Mouse (Mus musculus) G1E (cell line): ENCODE data around the gene Slc37a2. TPM values are rescaled to one million over a fixed set of nuclear protein-coding genes. Genes with fewer than 3 reads are reported as not detected.

Experiments used
- ATAC-seq: 2 replicates; pipeline ENCODE4 v1.8.0; 2016; ENCODE audit warnings: mild to moderate bottlenecking; ENCODE audit not compliant: insufficient number of reproducible peaks, poor library complexity, low FRiP score, severe bottlenecking; ENCODE audit errors: extremely low read depth
- DNase-seq: peaks from one replicate; pipeline ENCODE4 v3.0.0; 2012; ENCODE audit warnings: low spot score
- H3K27me3 ChIP-seq: 2 replicates; pipeline ENCODE4 v1.6.1; 2012; ENCODE audit warnings: mild to moderate bottlenecking, low read length, inconsistent platforms; ENCODE audit not compliant: insufficient read depth
- H3K36me3 ChIP-seq: replicated peaks from 2 replicates; pipeline ENCODE3; 2012; ENCODE audit warnings: mild to moderate bottlenecking, inconsistent platforms
- H3K4me1 ChIP-seq: 2 replicates; pipeline ENCODE4 v1.6.1; 2012; ENCODE audit warnings: low read depth, low read length, inconsistent platforms, mixed read lengths; ENCODE audit not compliant: insufficient read depth
- H3K4me3 ChIP-seq: 2 replicates; pipeline ENCODE4 v1.5.1; 2012; ENCODE audit warnings: low read depth, mild to moderate bottlenecking, inconsistent platforms, low read length, moderate library complexity, mixed read lengths
- H3K9me3 ChIP-seq: replicated peaks from 2 replicates; pipeline ENCODE4 v1.6.1; 2012; ENCODE audit warnings: inconsistent platforms
- CTCF ChIP-seq: IDR thresholded peaks from 2 replicates; pipeline ENCODE4 v1.5.1; 2012; ENCODE audit warnings: low read depth, low read length, inconsistent platforms, mixed read lengths
- GATA1 ChIP-seq: IDR thresholded peaks from 2 replicates; pipeline ENCODE4 v1.6.1; 2012; ENCODE audit warnings: borderline replicate concordance, low read length, inconsistent platforms, mixed read lengths
- GATA2 ChIP-seq: IDR thresholded peaks from 2 replicates; pipeline ENCODE4 v1.6.1; 2012; ENCODE audit warnings: low read depth, low read length, inconsistent platforms, borderline replicate concordance
- POLR2AphosphoS5 ChIP-seq: IDR thresholded peaks from 2 replicates; pipeline ENCODE4 v1.6.1; 2012; ENCODE audit warnings: low read depth, low read length, inconsistent platforms; ENCODE audit not compliant: insufficient replicate concordance
- TAL1 ChIP-seq: conservative IDR thresholded peaks from 2 replicates; pipeline ENCODE4 v1.6.1; 2012; ENCODE audit warnings: low read depth, low read length, inconsistent platforms, mixed read lengths
- polyA plus RNA-seq: library from polyadenylated mRNA; stranded (reverse); fragments of >175 nt; gene quantifications from 2 replicates; pipeline ENCODE4 v1.2.3, GENCODE M21; 2012
- total RNA-seq, 2 experiments: library from RNA; stranded (forward) in 1 of 2; stranded (reverse) in 1 of 2; fragments of 200-1000 nt in 1 of 2; fragments of >200 nt in 1 of 2; fragmentation: Nextera tagmentation in 1 of 2; gene quantifications; 2 replicates each; pipeline ENCODE4 v1.2.3; 2014 to 2017

Slc37a2 gene
- total and polyA plus RNA-seq, 3 experiments, result 0.01 to 0.38 TPM; not detected in 1

DNA sequence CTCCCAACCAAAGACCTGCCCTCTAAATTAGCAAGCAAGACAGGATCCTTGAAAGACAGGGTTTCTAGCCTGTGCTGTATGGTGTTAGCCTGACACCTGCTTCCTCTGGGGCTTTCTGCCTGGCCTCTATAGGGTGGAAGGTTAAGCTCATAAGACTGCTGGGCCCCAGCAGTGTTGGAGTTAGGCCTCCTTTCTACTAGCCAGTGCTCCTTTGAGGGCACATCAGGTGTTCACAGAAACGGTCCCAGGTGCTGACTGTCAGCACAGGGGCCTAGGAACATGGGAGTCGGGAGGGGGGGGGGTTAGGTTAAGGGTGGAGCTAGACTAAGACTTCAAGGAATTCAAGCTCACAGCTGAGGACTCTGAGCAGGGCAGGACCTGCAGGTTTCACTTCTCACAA, 10.1 kb downstream of the Slc37a2 start:
- Histone ChIP-seq H3K36me3 (no peaks in the 10 kb centered on the region), H3K4me1 (peaks cover 21% of the 10 kb centered on the region), H3K27me3 (peaks cover 10% of the 10 kb centered on the region), H3K4me3 (no peak overlapping the region), H3K9me3 (no peaks in the 10 kb centered on the region)
- no peak for TF ChIP-seq POLR2AphosphoS5
- no peak for TF ChIP-seq TAL1
- TF ChIP-seq GATA2, result no peak
- TF ChIP-seq GATA1, result no peak
- TF ChIP-seq CTCF, result no peak
- DNase-seq, result no peak
- ATAC-seq, result no peak

DNA sequence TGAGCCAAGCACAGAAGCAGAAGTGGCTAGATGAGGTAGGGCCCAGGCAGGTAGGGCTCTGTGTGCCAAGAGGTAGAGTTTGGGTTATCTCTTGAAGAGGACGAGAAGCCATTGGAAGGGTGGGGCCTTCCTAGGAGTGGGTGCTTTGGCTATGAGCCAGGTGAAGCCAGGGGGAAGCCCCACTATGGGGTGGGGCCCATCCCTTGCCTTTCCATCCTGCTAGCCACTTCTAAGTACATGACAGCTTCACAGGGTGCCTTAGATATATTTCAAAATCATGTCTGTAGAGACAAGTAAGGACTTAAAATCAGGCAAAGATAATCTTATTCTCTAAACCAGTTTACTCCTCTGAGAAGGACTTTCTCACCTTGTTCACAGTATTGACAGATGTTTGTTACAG, 10.9 kb downstream of the Slc37a2 start:
- ATAC-seq (no peak), DNase-seq (no peak)
- H3K4me1 ChIP-seq, result peaks cover 21% of the 10 kb centered on the region
- TF ChIP-seq GATA2 (no peak), TAL1 (no peak), CTCF (no peak), POLR2AphosphoS5 (no peak), GATA1 (no peak)
- no peak overlapping the region for H3K4me3 ChIP-seq
- no peaks in the 10 kb centered on the region for H3K36me3 ChIP-seq
- peaks cover 15% of the 10 kb centered on the region for H3K27me3 ChIP-seq
- no peaks in the 10 kb centered on the region for H3K9me3 ChIP-seq

DNA sequence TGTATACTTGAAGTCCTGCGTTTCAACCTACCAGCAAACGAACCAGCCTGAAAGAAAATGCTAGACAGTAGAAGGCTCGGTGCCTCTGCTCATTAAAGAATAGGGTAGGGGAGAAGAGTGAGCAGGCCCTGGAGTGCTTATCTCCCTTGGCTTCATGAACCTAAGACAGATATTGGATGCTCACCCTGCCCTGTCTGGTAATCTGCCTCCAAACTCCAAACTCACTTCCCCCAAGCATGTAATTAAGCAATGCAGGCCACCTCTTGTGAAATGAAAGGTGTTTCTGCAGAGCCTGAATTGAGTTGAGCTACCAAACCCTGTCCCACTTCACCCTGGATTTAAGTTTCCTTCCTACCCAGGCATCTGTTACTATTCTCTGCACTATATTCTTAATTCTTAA, 12.8 kb downstream of the Slc37a2 start:
- no peaks in the 10 kb centered on the region for H3K9me3 ChIP-seq
- no peak overlapping the region for H3K4me3 ChIP-seq
- TF ChIP-seq TAL1, result no peak
- TF ChIP-seq GATA2, result no peak
- TF ChIP-seq POLR2AphosphoS5, result no peak
- no peak for TF ChIP-seq GATA1
- TF ChIP-seq CTCF, result no peak
- ATAC-seq (no peak), DNase-seq (no peak)
- H3K36me3 ChIP-seq, result no peaks in the 10 kb centered on the region
- peaks cover 12% of the 10 kb centered on the region for H3K4me1 ChIP-seq
- peaks cover 16% of the 10 kb centered on the region for H3K27me3 ChIP-seq

DNA sequence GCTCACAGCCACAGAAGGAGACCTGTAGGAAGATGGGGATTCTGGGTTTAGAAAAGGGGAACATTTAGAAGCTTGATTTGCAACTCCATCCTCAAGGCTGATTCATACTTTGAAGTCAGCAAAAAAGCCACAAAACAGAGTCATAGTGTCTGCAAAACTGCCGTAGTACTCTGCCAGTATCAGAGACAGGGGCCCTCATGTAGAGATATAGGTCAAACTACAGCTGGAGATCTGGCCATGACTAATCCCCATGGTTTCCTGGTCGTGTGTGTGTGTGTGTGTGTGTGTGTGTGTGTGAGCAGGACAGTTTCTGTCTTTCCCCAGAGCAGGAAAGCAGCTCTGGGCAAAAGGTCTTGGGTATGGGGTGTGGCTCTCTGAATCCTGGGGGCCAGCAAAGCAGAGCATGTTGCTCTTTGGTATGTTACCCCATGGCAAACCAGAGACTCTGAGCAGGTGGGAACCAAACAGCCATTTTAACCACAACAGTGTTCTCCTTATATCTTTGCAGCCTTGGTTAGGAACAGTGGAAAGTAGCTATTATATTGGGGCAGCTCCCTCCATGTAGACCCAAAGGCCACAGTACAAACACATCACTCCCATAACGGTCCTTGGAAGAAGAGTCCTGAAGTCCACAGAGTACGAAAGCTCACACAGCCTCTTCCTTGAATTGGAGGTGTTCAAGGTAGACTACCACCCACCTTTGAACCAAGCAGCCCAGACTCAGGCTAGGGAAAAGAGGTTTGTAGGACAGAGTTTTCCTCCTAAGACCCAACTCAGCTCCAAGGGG, 19.4 kb downstream of the Slc37a2 start:
- no peaks in the 10 kb centered on the region for H3K4me1 ChIP-seq
- no peak for TF ChIP-seq CTCF
- TF ChIP-seq GATA2, result no peak
- TF ChIP-seq GATA1, result no peak
- TF ChIP-seq POLR2AphosphoS5, result no peak
- TF ChIP-seq TAL1, result no peak
- H3K27me3 ChIP-seq, result 0 out of 2 replicates have a peak, but pooled peaks cover 6% of the 10 kb centered on the region
- H3K36me3 ChIP-seq, result no peaks in the 10 kb centered on the region
- no peaks in the 10 kb centered on the region for H3K9me3 ChIP-seq
- no peak for DNase-seq
- no peak overlapping the region for H3K4me3 ChIP-seq
- no peak for ATAC-seq

DNA sequence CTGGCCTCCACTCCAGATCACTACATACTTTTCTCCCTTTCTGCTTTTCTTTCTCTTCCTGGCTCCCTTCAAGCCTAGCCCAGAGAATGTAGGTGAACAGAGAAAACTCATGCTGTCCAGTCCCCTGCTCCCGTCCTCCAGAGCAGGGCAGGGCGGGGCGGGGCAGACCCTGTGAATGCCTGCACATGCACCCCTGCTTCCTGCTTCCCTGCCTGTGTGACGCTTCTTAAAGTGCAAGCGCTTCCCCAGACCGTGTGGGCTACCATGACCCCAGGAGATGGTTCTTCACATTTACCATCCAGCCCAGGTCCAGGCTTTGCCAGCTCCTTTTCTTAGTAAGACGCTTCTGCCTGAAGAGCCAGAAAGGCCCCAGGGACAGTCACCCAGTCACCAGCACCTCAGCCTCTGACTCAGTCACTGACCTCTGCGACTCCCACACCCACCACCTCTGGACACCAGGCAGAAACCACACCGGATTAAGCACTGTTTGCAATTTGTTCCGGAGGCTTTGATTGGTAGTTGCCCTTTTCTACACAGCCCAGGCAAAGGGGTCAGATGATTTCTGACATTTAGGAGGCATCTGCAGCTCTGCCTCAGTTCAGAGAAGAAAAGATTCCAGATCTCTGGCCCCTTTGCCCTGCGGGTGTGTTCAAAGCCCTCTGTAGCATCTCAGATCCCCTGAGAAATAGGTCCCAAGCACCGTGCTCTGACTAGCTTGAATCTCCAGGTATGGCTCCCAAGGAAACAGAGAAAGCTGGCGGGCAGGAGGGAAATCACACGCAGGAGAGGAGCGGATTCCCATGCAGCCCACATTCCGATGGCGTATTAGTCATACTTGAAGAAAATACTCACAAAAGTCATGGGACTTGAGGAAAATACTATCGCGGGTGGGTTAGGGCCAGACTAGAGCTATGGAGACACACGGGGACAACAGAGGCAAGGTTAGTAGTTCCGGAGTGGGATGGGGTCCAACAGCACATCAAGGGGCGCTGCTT, 23.0 kb downstream of the Slc37a2 start:
- Histone ChIP-seq H3K4me3 (no peak overlapping the region), H3K4me1 (no peaks in the 10 kb centered on the region), H3K9me3 (no peaks in the 10 kb centered on the region), H3K36me3 (peaks cover 4% of the 10 kb centered on the region), H3K27me3 (no peaks in the 10 kb centered on the region)
- ATAC-seq, result no peak
- DNase-seq, result no peak
- no peak for TF ChIP-seq GATA2
- no peak for TF ChIP-seq GATA1
- no peak for TF ChIP-seq POLR2AphosphoS5
- TF ChIP-seq CTCF, result no peak
- no peak for TF ChIP-seq TAL1

DNA sequence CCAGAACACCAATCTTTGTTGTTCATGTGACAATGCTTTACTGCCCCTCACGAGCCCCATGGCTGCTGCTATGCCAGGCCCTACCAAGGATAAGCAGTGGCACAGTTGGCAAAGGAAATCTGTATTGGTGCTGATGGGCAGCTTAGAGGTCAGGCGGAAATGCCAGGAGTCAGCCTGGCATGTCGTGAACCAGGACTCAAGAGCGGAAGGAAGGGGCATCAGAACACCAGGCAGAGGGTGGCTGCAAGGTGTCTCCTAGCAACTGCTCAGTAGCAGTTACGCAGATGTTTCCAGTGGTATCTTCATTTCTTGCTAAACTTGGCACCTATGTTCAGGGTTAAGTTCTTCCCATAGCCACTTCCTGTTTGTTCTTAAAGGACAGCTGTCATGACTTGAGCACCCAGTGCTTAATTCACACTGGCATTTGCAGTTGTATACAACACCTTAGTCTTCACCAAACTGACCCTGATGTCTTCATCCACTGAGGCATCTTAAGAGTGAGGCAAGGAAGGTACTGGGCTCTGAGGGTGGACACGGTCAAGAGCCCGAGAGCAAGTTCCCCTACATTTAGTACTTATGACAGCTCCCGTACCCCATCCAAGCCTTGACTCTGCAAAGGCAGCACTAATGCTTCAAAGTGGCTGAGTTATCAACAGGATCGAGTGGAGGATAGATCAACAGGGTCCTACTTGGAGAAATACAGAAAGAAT, 24.9 kb downstream of the Slc37a2 start:
- TF ChIP-seq TAL1 (no peak), POLR2AphosphoS5 (no peak), GATA2 (no peak), GATA1 (no peak), CTCF (no peak)
- Histone ChIP-seq H3K27me3 (no peaks in the 10 kb centered on the region), H3K9me3 (no peaks in the 10 kb centered on the region), H3K4me1 (no peaks in the 10 kb centered on the region), H3K36me3 (peaks cover 4% of the 10 kb centered on the region), H3K4me3 (no peak overlapping the region)
- DNase-seq (no peak), ATAC-seq (no peak)
